Mouse (Mus musculus): ENCODE measurements around the gene Emc7.
"Not testable (repeated sequence)": the region's sequence is repeated elsewhere in the genome, so short reads cannot be mapped to it uniquely, and the experiment has no call there.

Emc7 gene

GRCm38 (mm10) chr2:112454862-112455564 is at the start of gene Emc7:
Gene Emc7, plus strand, starts transcription at chr2:112454997.
- DNase-seq, result peak; percentile 96

GRCm38 (mm10) chr2:112407030-112407429 is 47.8 kb upstream of the Emc7 start:
- DNase-seq, result no peak

GRCm38 (mm10) chr2:112425308-112425707 is 29.5 kb upstream of the Emc7 start:
- no peak for DNase-seq

- not testable (repeated sequence) for DNase-seq
These were observed 26.3 kb upstream of the Emc7 start for GRCm38 (mm10) chr2:112428534-112428933.

- no peak for DNase-seq
These were observed 25.1 kb upstream of the Emc7 start for GRCm38 (mm10) chr2:112429665-112430064.

GRCm38 (mm10) chr2:112430403-112430802 is 24.4 kb upstream of the Emc7 start:
- no peak for DNase-seq

GRCm38 (mm10) chr2:112432523-112432922 is 22.3 kb upstream of the Emc7 start:
- DNase-seq, result no peak

- no peak for DNase-seq
These were observed 21.4 kb upstream of the Emc7 start for GRCm38 (mm10) chr2:112433359-112433758.

GRCm38 (mm10) chr2:112436292-112436691 is 18.5 kb upstream of the Emc7 start:
- no peak for DNase-seq

- no peak for DNase-seq
These were observed 17.2 kb upstream of the Emc7 start for GRCm38 (mm10) chr2:112437589-112437988.

- DNase-seq, result no peak
These were observed 11.3 kb upstream of the Emc7 start for GRCm38 (mm10) chr2:112443491-112443890.

GRCm38 (mm10) chr2:112445511-112445910 is 9.3 kb upstream of the Emc7 start:
- no peak for DNase-seq

GRCm38 (mm10) chr2:112448046-112448445 is 6.8 kb upstream of the Emc7 start:
- not testable (repeated sequence) for DNase-seq

- DNase-seq, result no peak
These were observed 6.2 kb upstream of the Emc7 start for GRCm38 (mm10) chr2:112448510-112449059.

GRCm38 (mm10) chr2:112449597-112450296 is 5.0 kb upstream of the Emc7 start:
- DNase-seq, result peak; percentile 8 to 9

- not testable (repeated sequence) for DNase-seq
These were observed 2.3 kb upstream of the Emc7 start for GRCm38 (mm10) chr2:112452513-112452912.

- no peak for DNase-seq
These were observed 504 bp upstream of the Emc7 start for GRCm38 (mm10) chr2:112454125-112454861.

GRCm38 (mm10) chr2:112460557-112460956 is 5.8 kb downstream of the Emc7 start:
- DNase-seq, result no peak

- no peak for DNase-seq
These were observed 14.7 kb downstream of the Emc7 start for GRCm38 (mm10) chr2:112469542-112469941.

GRCm38 (mm10) chr2:112470961-112471381 is 16.2 kb downstream of the Emc7 start:
- no peak for DNase-seq

GRCm38 (mm10) chr2:112472076-112472475 is 17.3 kb downstream of the Emc7 start:
- no peak for DNase-seq

GRCm38 (mm10) chr2:112474997-112475724 is 20.4 kb downstream of the Emc7 start:
- DNase-seq, result no peak

GRCm38 (mm10) chr2:112476554-112476953 is 21.8 kb downstream of the Emc7 start:
- DNase-seq, result no peak

All from thymus, postnatal 36 days (tissue).